Mouse (Mus musculus): ENCODE data around the gene Kcnd1.

Gene Kcnd1

GRCm38 (mm10) chrX:7859191-7859753, 37.2 kb downstream of the Kcnd1 start:
- DNase-seq, result no peak

GRCm38 (mm10) chrX:7863181-7863580, 41.1 kb downstream of the Kcnd1 start:
- no peak for DNase-seq

GRCm38 (mm10) chrX:7864551-7864950, 42.5 kb downstream of the Kcnd1 start:
- DNase-seq, result no peak

DNA sequence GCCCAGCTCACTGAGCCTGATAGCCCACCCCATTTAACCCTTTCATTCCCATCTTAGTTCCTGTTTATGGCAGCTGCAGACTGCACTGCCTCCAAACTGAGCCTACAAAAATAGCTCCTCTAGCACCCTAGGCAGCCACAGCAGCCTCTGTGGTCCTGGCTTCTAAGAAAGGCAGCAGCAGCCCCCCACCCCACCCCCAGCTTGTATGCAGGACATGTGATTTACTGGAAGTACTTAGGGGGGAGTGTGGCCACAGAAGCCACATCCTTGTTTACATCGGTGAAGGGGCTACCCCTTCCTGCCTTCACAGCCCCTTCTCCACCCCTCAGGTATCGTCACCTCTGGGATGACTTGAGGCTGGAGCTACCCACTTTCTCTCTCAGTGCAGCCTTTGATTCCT, 43.3 kb downstream of the Kcnd1 start:
- DNase-seq, result peak in 1 of 2 experiments; percentile 31

GRCm38 (mm10) chrX:7865786-7866185, 43.7 kb downstream of the Kcnd1 start:
- DNase-seq, result no peak

DNA sequence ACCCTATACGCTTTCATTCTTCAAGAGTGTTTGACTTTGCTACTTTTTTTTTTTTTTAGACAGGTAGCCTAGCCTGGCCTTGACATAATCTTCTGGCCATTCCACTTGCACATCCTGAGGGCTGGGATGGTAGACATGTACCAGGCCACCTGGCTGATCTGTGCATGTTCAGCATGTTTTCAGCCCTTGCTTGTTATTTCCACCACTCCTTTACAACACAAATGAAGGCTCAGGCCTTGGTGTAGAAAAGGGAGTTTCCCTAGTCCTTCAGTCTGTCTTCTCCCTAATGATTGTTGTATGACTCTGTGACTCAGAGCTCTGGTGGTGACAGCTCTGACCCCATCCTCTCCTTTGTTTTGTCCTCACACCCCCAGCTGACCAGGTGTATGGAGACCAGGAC, 45.1 kb downstream of the Kcnd1 start:
- no peak for DNase-seq

GRCm38 (mm10) chrX:7868506-7868905, 46.4 kb downstream of the Kcnd1 start:
- no peak for DNase-seq

GRCm38 (mm10) chrX:7869826-7870225, 47.7 kb downstream of the Kcnd1 start:
- no peak for DNase-seq

- peak; percentile 83 to 92 for DNase-seq
These were observed 55.9 kb downstream of the Kcnd1 start, which contains the start of gene Pim2 for GRCm38 (mm10) chrX:7878007-7878419. Gene Pim2 (plus strand): TSS chrX:7878262.

DNA sequence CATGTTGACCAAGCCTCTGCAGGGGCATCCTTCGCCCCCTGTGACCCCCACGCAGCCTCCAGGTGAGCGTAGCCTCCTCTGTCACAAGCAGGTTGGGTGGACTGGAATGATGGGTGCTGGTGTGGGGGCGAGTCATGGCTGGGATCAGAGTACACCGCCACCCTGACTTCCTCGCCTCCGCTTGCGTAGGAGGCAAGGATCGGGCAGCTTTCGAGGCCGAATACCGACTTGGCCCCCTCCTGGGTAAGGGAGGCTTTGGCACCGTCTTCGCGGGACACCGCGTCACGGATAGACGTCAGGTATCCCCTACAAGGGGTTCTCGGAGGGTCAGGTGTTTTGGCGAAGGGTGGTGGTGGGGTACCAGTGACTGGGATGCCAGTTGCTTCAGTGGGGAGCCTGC, 56.4 kb downstream of the Kcnd1 start:
- peak in 1 of 2 experiments; percentile 25 for DNase-seq

DNA sequence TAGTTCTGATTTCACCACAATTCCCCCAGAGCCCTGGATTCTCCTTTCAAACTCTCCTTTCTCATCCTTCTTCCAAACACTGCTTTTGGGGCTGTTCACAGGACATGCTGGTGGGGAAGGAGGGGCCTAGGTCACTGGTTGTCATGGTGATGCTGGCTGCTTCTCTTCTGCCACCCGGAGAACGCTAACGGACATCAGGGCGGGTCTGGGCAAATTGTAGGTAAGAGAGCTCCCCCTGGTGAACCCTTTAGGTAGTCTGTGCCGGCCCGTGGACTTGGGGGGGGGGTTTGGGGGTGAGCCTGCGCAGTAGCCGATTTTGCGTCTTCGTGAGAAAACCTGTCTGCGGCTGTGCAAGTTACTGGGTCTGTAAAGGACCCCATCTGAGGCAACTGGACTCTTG, 57.7 kb downstream of the Kcnd1 start:
- DNase-seq, result peak; percentile 48 to 57

DNA sequence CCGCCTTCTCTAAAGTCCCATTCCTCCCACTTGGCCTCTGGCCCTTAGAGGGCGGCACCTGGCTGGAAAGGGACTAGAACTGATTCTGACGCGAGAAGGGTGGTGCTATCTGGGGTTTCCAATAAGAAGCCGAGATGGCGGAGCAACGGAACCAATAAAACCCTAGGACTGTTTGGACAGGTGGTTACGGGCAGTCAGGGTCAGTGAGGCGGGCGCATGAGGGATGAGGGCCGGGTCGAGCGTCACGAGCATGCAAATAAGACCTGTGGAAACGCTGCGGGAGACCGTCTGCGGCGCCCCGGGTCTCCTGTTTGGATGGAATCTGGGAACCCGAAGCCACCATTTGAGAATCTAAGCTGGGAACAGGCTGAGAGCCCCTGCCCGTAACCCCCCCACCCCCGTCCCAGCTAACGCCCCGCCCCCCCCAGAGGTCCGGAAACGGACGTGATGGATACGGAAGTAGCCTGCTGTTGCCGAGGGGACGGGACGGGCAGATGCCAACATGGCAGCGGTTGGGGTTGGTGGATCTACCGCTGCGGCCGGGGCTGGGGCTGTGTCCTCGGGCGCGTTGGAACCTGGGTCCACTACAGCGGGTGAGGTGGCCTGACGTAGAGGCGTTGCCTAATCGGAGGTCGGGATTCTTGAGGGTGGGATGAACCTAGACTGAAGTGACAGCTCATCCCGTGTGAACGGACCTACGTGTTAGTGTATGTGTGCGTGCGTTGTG, 61.9 kb downstream of the Kcnd1 start, which contains the start of gene Slc35a2:
Gene Slc35a2 (plus strand): TSS at position 188 of the 727 bp plus-strand sequence.
- DNase-seq, result peak; percentile 54 to 68

All from thymus, postnatal 36 days (tissue).